Mouse (Mus musculus): ENCODE data around the gene Gm13539. TPM values are rescaled to one million over a fixed set of nuclear protein-coding genes. Genes with fewer than 3 reads are reported as not detected.

The Gm13539 gene
- not detected in 2 replicates for polyA plus RNA-seq (2012; rRNA removed)

DNA sequence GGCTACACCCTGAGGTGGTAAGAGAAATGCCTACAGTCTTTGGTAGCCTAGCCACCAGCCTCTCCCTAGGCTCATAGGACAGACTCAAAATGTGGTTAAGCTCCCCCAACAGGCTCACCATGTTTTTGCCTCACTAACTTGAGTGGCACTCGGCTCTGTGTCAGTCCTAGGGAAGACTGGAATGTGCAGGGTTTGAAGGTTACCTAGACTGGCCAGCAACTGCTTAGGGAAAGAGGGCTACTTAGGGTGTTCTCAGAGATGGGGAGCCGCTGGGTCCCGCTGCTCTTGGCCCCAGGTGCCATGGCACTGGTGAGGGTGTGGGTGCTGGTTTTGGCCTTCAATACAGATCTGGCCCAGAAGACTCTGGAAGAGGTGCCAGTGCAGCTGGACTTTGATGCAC, at the start of gene Gm13539:
Gm13539 (plus strand) TSS at position 301 of the 400 bp plus-strand sequence.

DNA sequence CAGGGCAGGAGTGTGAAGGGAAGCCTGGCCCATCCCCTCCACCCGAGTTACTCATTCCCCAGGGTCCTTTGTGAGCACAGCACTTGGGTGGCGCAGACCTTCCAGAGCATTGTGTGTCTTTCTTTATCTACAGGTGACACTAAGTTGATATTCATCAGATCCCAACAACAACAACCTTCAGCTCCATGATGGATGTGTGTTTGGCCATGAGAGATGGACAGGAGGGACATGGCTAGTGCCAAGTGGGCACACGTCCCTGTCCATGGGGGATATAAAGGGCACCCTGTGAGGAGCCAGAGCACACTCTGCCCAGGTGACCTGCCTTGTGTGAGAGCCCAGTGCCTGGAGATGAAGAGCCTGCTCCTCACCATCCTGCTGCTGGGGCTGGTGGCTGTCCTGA, 45.3 kb upstream of the Gm13539 start, which contains the start of gene Obp2b:
Obp2b (plus strand) TSS at position 301 of the 400 bp plus-strand sequence.

DNA sequence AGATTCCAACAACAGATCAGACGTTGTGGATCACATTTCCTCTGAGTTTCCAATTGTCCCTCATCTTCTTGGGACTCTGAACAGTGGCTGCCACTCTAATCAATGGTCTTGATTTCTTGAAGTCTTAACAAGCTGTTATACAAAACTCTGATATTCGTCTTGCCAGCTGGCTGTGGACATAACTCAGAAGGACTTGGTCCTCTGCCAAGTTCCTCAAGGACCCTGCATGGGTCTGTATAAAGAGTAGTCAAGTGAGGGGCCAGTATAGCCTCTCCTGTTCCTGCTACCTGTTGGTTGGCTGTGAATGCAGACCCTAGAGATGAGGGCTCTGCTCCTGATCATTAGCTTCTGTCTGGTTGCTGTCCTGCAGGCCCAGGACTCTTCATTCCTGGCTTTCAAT, 16.8 kb upstream of the Gm13539 start, which contains the start of gene Lcn3:
Lcn3 (plus strand) TSS at position 301 of the 400 bp plus-strand sequence.

GRCm38 (mm10) chr2:25776717-25777116, 5.3 kb upstream of the Gm13539 start, which contains the start of gene Lcn11:
Lcn11 (plus strand) TSS chr2:25777017.

DNA sequence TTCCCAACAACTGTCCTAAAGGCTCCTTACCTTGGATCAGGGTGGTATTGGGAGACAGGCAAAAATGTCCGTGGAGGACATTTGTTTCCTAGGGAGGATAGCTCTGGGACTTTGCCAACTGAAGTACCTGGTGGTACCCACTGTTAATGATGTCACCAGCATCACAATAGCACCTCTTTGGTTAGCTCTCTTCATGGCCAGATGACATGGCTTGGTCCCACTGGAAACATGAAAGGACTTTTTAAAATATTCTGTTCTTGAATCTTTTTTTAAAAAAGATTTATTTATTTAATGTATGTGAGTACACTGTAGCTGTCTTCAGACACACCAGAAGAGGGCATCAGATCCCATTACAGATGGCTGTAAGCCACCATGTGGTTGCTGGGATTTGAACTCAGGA, 33.7 kb downstream of the Gm13539 start, which contains the start of gene Glt6d1:
Glt6d1 (minus strand) TSS at position 101 of the 400 bp plus-strand sequence.

GRCm38 (mm10) chr2:25822806-25823205, 40.7 kb downstream of the Gm13539 start, which contains the start of gene Lcn9:
Lcn9 (plus strand) TSS chr2:25823153.

Other genes with a start within 250 kb of the Gm13539 start
- gene Traf2, start 235.3 kb upstream of the Gm13539 start, polyA plus RNA-seq (2012; rRNA removed): 5.3 and 6.8 TPM in 2 replicates
- gene Edf1, start 224.4 kb upstream of the Gm13539 start, polyA plus RNA-seq (2012; rRNA removed): 107 and 113 TPM in 2 replicates
- 6.2 and 6.3 TPM in 2 replicates for gene Mamdc4, start 207.4 kb upstream of the Gm13539 start, polyA plus RNA-seq (2012; rRNA removed)
- 32.3 and 33.8 TPM in 2 replicates for gene Phpt1, start 207.0 kb upstream of the Gm13539 start, polyA plus RNA-seq (2012; rRNA removed)
- gene Ajm1, start 200.5 kb upstream of the Gm13539 start, polyA plus RNA-seq (2012; rRNA removed): 0.02 and 0.06 TPM in 2 replicates
- gene Rabl6, start 173.7 kb upstream of the Gm13539 start, polyA plus RNA-seq (2012; rRNA removed): 20.4 and 22.4 TPM in 2 replicates
- not detected in 2 replicates for gene Ccdc183, start 164.6 kb upstream of the Gm13539 start, polyA plus RNA-seq (2012; rRNA removed)
- gene Tmem141, start 160.3 kb upstream of the Gm13539 start, polyA plus RNA-seq (2012; rRNA removed): 9.5 and 10.0 TPM in 2 replicates
- gene Fcna, start 154.2 kb upstream of the Gm13539 start, polyA plus RNA-seq (2012; rRNA removed): 21.6 and 24.9 TPM in 2 replicates
- gene Lcn8, start 129.1 kb upstream of the Gm13539 start, polyA plus RNA-seq (2012; rRNA removed): not detected in 2 replicates
- not detected in 2 replicates for gene Lcn5, start 124.3 kb upstream of the Gm13539 start, polyA plus RNA-seq (2012; rRNA removed)
- not detected in 2 replicates for gene Lcn6, start 105.5 kb upstream of the Gm13539 start, polyA plus RNA-seq (2012; rRNA removed)
- gene Lcn10, start 99.5 kb upstream of the Gm13539 start, polyA plus RNA-seq (2012; rRNA removed): not detected in 2 replicates
- gene Obp2a, start 82.2 kb upstream of the Gm13539 start, polyA plus RNA-seq (2012; rRNA removed): not detected in 2 replicates
- gene Bmyc, start 75.5 kb upstream of the Gm13539 start, polyA plus RNA-seq (2012; rRNA removed): 4.2 TPM in 2 replicates
- gene Obp2b, start 45.2 kb upstream of the Gm13539 start, polyA plus RNA-seq (2012; rRNA removed): not detected in 2 replicates
- not detected in 2 replicates for gene Lcn3, start 16.7 kb upstream of the Gm13539 start, polyA plus RNA-seq (2012; rRNA removed)
- gene Lcn11, start 5.2 kb upstream of the Gm13539 start, polyA plus RNA-seq (2012; rRNA removed): not detected in 2 replicates
- gene Glt6d1, start 33.6 kb downstream of the Gm13539 start, polyA plus RNA-seq (2012; rRNA removed): not detected in 2 replicates
- gene Lcn9, start 40.9 kb downstream of the Gm13539 start, polyA plus RNA-seq (2012; rRNA removed): not detected in 2 replicates
- not detected in 2 replicates for gene Sohlh1, start 65.0 kb downstream of the Gm13539 start, polyA plus RNA-seq (2012; rRNA removed)
- gene Kcnt1, start 81.5 kb downstream of the Gm13539 start, polyA plus RNA-seq (2012; rRNA removed): 0.02 TPM in 1 of 2 replicates, not detected in the other
- gene Camsap1, start 201.0 kb downstream of the Gm13539 start, polyA plus RNA-seq (2012; rRNA removed): 2.4 and 3.2 TPM in 2 replicates
- 274 and 312 TPM in 2 replicates for gene Ubac1, start 239.5 kb downstream of the Gm13539 start, polyA plus RNA-seq (2012; rRNA removed)